Mouse (Mus musculus): ENCODE measurements around the gene Serpina1e. TPM values are rescaled to one million over a fixed set of nuclear protein-coding genes. Genes with fewer than 3 reads are reported as not detected.
"Not testable (repeated sequence)": the region's sequence is repeated elsewhere in the genome, so short reads cannot be mapped to it uniquely, and the experiment has no call there.

Gene Serpina1e
- total RNA-seq, 2 experiments from 2014 or later, result not detected

- ATAC-seq (replicated peaks; ENCODE audit: low FRiP score, poor library complexity, severe bottlenecking), result no peak
Measured at GRCm38 (mm10) chr12:103966761-103967160, 8.0 kb upstream of the Serpina1e start.

GRCm38 (mm10) chr12:103963288-103963687 is 4.5 kb upstream of the Serpina1e start:
- ATAC-seq (replicated peaks; ENCODE audit: low FRiP score, poor library complexity, severe bottlenecking), result no peak

GRCm38 (mm10) chr12:103962860-103963259 is 4.1 kb upstream of the Serpina1e start:
- no peak for ATAC-seq (replicated peaks; ENCODE audit: low FRiP score, poor library complexity, severe bottlenecking)

- ATAC-seq (replicated peaks; ENCODE audit: low FRiP score, poor library complexity, severe bottlenecking), result no peak
Measured at GRCm38 (mm10) chr12:103962337-103962736, 3.6 kb upstream of the Serpina1e start.

GRCm38 (mm10) chr12:103961716-103962115 is 2.9 kb upstream of the Serpina1e start:
- no peak for ATAC-seq (replicated peaks; ENCODE audit: low FRiP score, poor library complexity, severe bottlenecking)

GRCm38 (mm10) chr12:103956555-103956954 is 2.2 kb downstream of the Serpina1e start:
- not testable (repeated sequence) for ATAC-seq (replicated peaks; ENCODE audit: low FRiP score, poor library complexity, severe bottlenecking)

- ATAC-seq (replicated peaks; ENCODE audit: low FRiP score, poor library complexity, severe bottlenecking), result not testable (repeated sequence)
Measured at GRCm38 (mm10) chr12:103952972-103953371, 5.8 kb downstream of the Serpina1e start.

- no peak for ATAC-seq (replicated peaks; ENCODE audit: low FRiP score, poor library complexity, severe bottlenecking)
Measured at GRCm38 (mm10) chr12:103946243-103946642, 12.5 kb downstream of the Serpina1e start.

- not testable (repeated sequence) for ATAC-seq (replicated peaks; ENCODE audit: low FRiP score, poor library complexity, severe bottlenecking)
Measured at GRCm38 (mm10) chr12:103909181-103909580, 49.6 kb downstream of the Serpina1e start.

- ATAC-seq (replicated peaks; ENCODE audit: low FRiP score, poor library complexity, severe bottlenecking), result not testable (repeated sequence)
Measured at GRCm38 (mm10) chr12:103907746-103908145, 51.0 kb downstream of the Serpina1e start.

- ATAC-seq (replicated peaks; ENCODE audit: low FRiP score, poor library complexity, severe bottlenecking), result not testable (repeated sequence)
Measured at GRCm38 (mm10) chr12:103904837-103905340, 53.9 kb downstream of the Serpina1e start, which contains the start of gene Serpina1c. Serpina1c (minus strand) TSS chr12:103904887.

- ATAC-seq (replicated peaks; ENCODE audit: low FRiP score, poor library complexity, severe bottlenecking), result not testable (repeated sequence)
Measured at GRCm38 (mm10) chr12:103901929-103902328, 56.8 kb downstream of the Serpina1e start.

Other genes with a start within 250 kb of the Serpina1e start
- gene Serpina1d, start 185.4 kb downstream of the Serpina1e start, total RNA-seq (2015; ENCODE audit: low replicate concordance), result not detected in 2 replicates
- not detected in 2 replicates for gene Serpina1d, start 185.4 kb downstream of the Serpina1e start, total RNA-seq (2017; ENCODE audit: low replicate concordance)
- not detected in 2 replicates for gene Serpina1b, start 128.6 kb downstream of the Serpina1e start, total RNA-seq (2015; ENCODE audit: low replicate concordance)
- not detected in 2 replicates for gene Serpina1b, start 128.6 kb downstream of the Serpina1e start, total RNA-seq (2017; ENCODE audit: low replicate concordance)
- not detected in 2 replicates for gene Serpina1a, start 95.4 kb downstream of the Serpina1e start, total RNA-seq (2015; ENCODE audit: low replicate concordance)
- not detected in 2 replicates for gene Serpina1a, start 95.4 kb downstream of the Serpina1e start, total RNA-seq (2017; ENCODE audit: low replicate concordance)
- not detected in 2 replicates for gene Serpina1c, start 54.1 kb downstream of the Serpina1e start, total RNA-seq (2015; ENCODE audit: low replicate concordance)
- gene Serpina1c, start 54.1 kb downstream of the Serpina1e start, total RNA-seq (2017; ENCODE audit: low replicate concordance), result not detected in 2 replicates
- gene Serpina11, start 31.0 kb upstream of the Serpina1e start, total RNA-seq (2015; ENCODE audit: low replicate concordance), result not detected in 2 replicates
- gene Serpina11, start 31.0 kb upstream of the Serpina1e start, total RNA-seq (2017; ENCODE audit: low replicate concordance), result not detected in 2 replicates
- not detected in 2 replicates for gene Serpina9, start 54.8 kb upstream of the Serpina1e start, total RNA-seq (2015; ENCODE audit: low replicate concordance)
- not detected in 2 replicates for gene Serpina9, start 54.8 kb upstream of the Serpina1e start, total RNA-seq (2017; ENCODE audit: low replicate concordance)
- gene Serpina12, start 85.5 kb upstream of the Serpina1e start, total RNA-seq (2015; ENCODE audit: low replicate concordance), result not detected in 2 replicates
- gene Serpina12, start 85.5 kb upstream of the Serpina1e start, total RNA-seq (2017; ENCODE audit: low replicate concordance), result not detected in 2 replicates
- not detected in 2 replicates for gene Serpina5, start 142.1 kb upstream of the Serpina1e start, total RNA-seq (2015; ENCODE audit: low replicate concordance)
- gene Serpina5, start 142.1 kb upstream of the Serpina1e start, total RNA-seq (2017; ENCODE audit: low replicate concordance), result not detected in 2 replicates
- not detected in 2 replicates for gene Serpina3a, start 153.7 kb upstream of the Serpina1e start, total RNA-seq (2015; ENCODE audit: low replicate concordance)
- not detected in 2 replicates for gene Serpina3a, start 153.7 kb upstream of the Serpina1e start, total RNA-seq (2017; ENCODE audit: low replicate concordance)
- gene Serpina3b, start 169.0 kb upstream of the Serpina1e start, total RNA-seq (2015; ENCODE audit: low replicate concordance), result not detected in 2 replicates
- gene Serpina3b, start 169.0 kb upstream of the Serpina1e start, total RNA-seq (2017; ENCODE audit: low replicate concordance), result not detected in 2 replicates
- not detected in 2 replicates for gene Serpina3c, start 194.9 kb upstream of the Serpina1e start, total RNA-seq (2015; ENCODE audit: low replicate concordance)
- gene Serpina3c, start 194.9 kb upstream of the Serpina1e start, total RNA-seq (2017; ENCODE audit: low replicate concordance), result not detected in 2 replicates

All from erythroblast, adult 5-6 weeks (primary cell).